Mouse (Mus musculus) embryonic fibroblast, embryonic 13.5 days (primary cell): ENCODE data around the gene Cdh23.

Source experiments
- CTCF ChIP-seq: IDR thresholded peaks from 2 replicates; pipeline ENCODE4 v1.5.1; 2011; ENCODE audit warnings: mild to moderate bottlenecking, control low read depth, low read length, moderate library complexity, borderline replicate concordance; ENCODE audit not compliant: insufficient read depth
- POLR2A ChIP-seq: IDR thresholded peaks from 2 replicates; pipeline ENCODE4 v1.6.1; 2011; ENCODE audit warnings: low read depth, mild to moderate bottlenecking, control low read depth, low read length, moderate library complexity

DNA sequence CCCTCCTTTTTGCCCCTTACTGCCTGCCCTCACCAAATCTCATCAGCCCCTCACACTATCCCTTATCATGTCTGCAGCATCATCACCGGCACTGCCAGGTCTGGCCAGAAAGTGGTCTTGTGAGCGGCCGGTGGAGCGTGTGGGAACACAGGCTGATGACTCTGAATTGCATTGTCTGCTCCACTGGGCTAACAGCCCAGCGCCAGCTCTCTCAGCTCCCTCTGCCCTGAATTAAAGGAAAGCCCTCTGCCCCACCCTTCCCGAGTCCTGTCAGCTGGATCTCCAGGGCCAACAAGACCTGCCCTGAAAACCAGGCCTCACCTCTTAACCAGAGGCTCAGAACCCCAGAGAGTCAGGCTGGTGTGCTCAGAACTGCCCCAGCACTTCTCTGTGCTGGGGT is 201.2 kb downstream of the Cdh23 start:
- TF ChIP-seq POLR2A = no peak
- no peak for TF ChIP-seq CTCF
